Mouse (Mus musculus): Measurements from ENCODE around the gene Fis1. TPM values are rescaled to one million over a fixed set of nuclear protein-coding genes. Genes with fewer than 3 reads are reported as not detected.
"Not testable (repeated sequence)": the region's sequence is repeated elsewhere in the genome, so short reads cannot be mapped to it uniquely, and the experiment has no call there.

Fis1 gene
- polyA plus RNA-seq, 1 experiment from 2014 or later, result 251 TPM

GRCm38 (mm10) chr5:136936750-136937149 is 16.3 kb upstream of the Fis1 start:
- Histone ChIP-seq H3K4me3 (ENCODE audit: low read depth, low read length) (no peak overlapping the region), H3K4me2 (no peak overlapping the region), H3K4me1 (replicated peaks; ENCODE audit: control insufficient read depth, insufficient read depth, low read length) (no peaks in the 10 kb centered on the region), H3K27me3 (replicated peaks; ENCODE audit: control insufficient read depth, insufficient read depth, low read length) (no peaks in the 10 kb centered on the region), H3K36me3 (ENCODE audit: control insufficient read depth, insufficient read depth, low read length) (no peaks in the 10 kb centered on the region), H3K9me3 (ENCODE audit: control insufficient read depth, low read length) (no peaks in the 10 kb centered on the region), H3K9ac (ENCODE audit: low read depth, low read length) (no peak overlapping the region), H3K27ac (ENCODE audit: low read depth, low read length) (no peak overlapping the region)
- WGBS, result 84% methylated on average over 6 of the region's 6 CpGs
- DNase-seq (ENCODE audit: low spot score) (no peak), ATAC-seq (replicated peaks; ENCODE audit: low FRiP score) (no peak)

DNA sequence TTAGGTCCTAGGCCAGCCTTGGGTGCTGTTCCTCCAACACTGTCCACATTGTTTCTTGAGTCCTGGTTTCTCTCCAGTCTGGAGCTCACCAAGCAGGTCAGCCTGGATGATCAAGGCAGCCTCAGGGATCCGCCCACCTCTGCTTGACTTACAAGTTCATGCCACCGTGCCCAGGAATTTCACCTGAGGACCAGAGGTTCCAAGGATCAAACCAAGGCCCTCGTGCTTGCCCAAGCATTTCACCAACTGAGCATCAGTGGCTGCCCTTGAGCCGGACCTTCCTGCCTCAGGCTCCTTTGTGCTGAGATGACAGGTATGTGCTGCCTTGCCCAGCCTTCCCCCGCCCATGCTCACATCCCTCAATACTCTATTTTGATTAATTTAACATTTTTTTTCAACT is 15.5 kb upstream of the Fis1 start:
- WGBS, result 78% methylated on average over 5 of the region's 5 CpGs
- 0 out of 2 replicates have a peak, but pooled peaks cover 2% of the 10 kb centered on the region for H3K4me1 ChIP-seq (replicated peaks; ENCODE audit: control insufficient read depth, insufficient read depth, low read length)

DNA sequence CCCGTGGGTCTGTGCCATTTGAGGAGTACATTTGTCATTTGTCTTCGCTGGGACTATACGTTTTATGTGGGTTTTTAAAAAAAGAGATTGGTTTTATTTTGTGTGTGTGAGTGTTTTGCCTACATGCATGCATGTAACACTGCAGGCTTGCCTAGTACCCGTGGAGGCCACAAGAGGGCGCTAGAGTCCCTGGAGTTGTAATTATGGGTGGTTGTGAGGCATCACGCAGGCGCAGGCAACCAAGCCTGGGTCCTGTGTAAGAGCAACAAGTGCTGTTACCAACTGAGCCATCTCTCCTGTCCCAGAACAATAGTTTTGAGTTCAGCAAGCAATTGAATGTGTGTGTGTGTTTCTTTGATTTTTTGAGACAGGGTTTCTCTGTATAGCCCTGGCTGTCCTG is 13.8 kb upstream of the Fis1 start:
- Histone ChIP-seq H3K4me3 (ENCODE audit: low read depth, low read length) (no peak overlapping the region), H3K4me2 (no peak overlapping the region), H3K4me1 (replicated peaks; ENCODE audit: control insufficient read depth, insufficient read depth, low read length) (0 out of 2 replicates have a peak, but pooled peaks cover 2% of the 10 kb centered on the region), H3K36me3 (ENCODE audit: control insufficient read depth, insufficient read depth, low read length) (no peaks in the 10 kb centered on the region), H3K27ac (ENCODE audit: low read depth, low read length) (no peak overlapping the region), H3K9me3 (ENCODE audit: control insufficient read depth, low read length) (no peaks in the 10 kb centered on the region), H3K9ac (ENCODE audit: low read depth, low read length) (no peak overlapping the region), H3K27me3 (replicated peaks; ENCODE audit: control insufficient read depth, insufficient read depth, low read length) (no peaks in the 10 kb centered on the region)
- no peak for ATAC-seq (replicated peaks; ENCODE audit: low FRiP score)
- no peak for DNase-seq (ENCODE audit: low spot score)
- 57% methylated on average over 7 of the region's 7 CpGs for WGBS

More for the DNA sequence above, 15.5 kb upstream of the Fis1 start:
- Histone ChIP-seq H3K4me2 (no peak overlapping the region), H3K27ac (ENCODE audit: low read depth, low read length) (no peak overlapping the region), H3K4me3 (ENCODE audit: low read depth, low read length) (no peak overlapping the region), H3K27me3 (replicated peaks; ENCODE audit: control insufficient read depth, insufficient read depth, low read length) (no peaks in the 10 kb centered on the region), H3K9me3 (ENCODE audit: control insufficient read depth, low read length) (no peaks in the 10 kb centered on the region), H3K36me3 (ENCODE audit: control insufficient read depth, insufficient read depth, low read length) (no peaks in the 10 kb centered on the region), H3K9ac (ENCODE audit: low read depth, low read length) (no peak overlapping the region)
- no peak for ATAC-seq (replicated peaks; ENCODE audit: low FRiP score)
- DNase-seq (ENCODE audit: low spot score), result no peak

DNA sequence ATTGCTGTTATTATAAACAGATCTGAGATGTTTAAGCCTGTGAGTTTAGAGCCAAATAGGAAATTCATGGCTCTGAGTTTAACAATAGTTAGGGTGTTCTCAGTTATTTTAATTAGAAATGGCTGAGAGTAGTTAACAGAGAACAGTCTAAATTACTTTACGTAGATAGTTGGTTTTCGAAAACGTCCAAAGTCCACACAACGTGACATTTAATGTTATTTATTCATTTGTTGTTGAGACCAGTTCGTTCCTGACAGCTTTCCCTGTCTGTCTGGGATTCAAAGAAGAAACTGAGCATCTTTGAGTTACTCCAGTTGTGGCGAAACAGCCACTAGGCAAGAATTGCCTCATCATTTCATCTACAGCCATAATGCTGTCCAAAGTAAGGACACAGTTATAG is 13.0 kb upstream of the Fis1 start:
- not testable (repeated sequence) for DNase-seq (ENCODE audit: low spot score); H3K36me3 ChIP-seq (ENCODE audit: control insufficient read depth, insufficient read depth, low read length); H3K4me2 ChIP-seq; H3K27ac ChIP-seq (ENCODE audit: low read depth, low read length); H3K9me3 ChIP-seq (ENCODE audit: control insufficient read depth, low read length); H3K9ac ChIP-seq (ENCODE audit: low read depth, low read length); H3K4me3 ChIP-seq (ENCODE audit: low read depth, low read length); ATAC-seq (replicated peaks; ENCODE audit: low FRiP score); H3K27me3 ChIP-seq (replicated peaks; ENCODE audit: control insufficient read depth, insufficient read depth, low read length); H3K4me1 ChIP-seq (replicated peaks; ENCODE audit: control insufficient read depth, insufficient read depth, low read length)
- 80% methylated on average over 6 of the region's 6 CpGs for WGBS

- no peak overlapping the region for H3K9ac ChIP-seq (ENCODE audit: low read depth, low read length)
- ATAC-seq (replicated peaks; ENCODE audit: low FRiP score) (no peak), DNase-seq (ENCODE audit: low spot score) (no peak)
- WGBS, result 87% methylated on average over 12 of the region's 12 CpGs
- H3K27ac ChIP-seq (ENCODE audit: low read depth, low read length), result no peak overlapping the region
- H3K4me3 ChIP-seq (ENCODE audit: low read depth, low read length), result no peak overlapping the region
- H3K4me2 ChIP-seq, result no peak overlapping the region
- no peaks in the 10 kb centered on the region for H3K36me3 ChIP-seq (ENCODE audit: control insufficient read depth, insufficient read depth, low read length)
- no peaks in the 10 kb centered on the region for H3K9me3 ChIP-seq (ENCODE audit: control insufficient read depth, low read length)
- H3K27me3 ChIP-seq (replicated peaks; ENCODE audit: control insufficient read depth, insufficient read depth, low read length), result no peaks in the 10 kb centered on the region
- 0 out of 2 replicates have a peak, but pooled peaks cover 2% of the 10 kb centered on the region for H3K4me1 ChIP-seq (replicated peaks; ENCODE audit: control insufficient read depth, insufficient read depth, low read length)
Observed at GRCm38 (mm10) chr5:136940845-136941560, 12.1 kb upstream of the Fis1 start.

- 0 out of 2 replicates have a peak, but pooled peaks cover 2% of the 10 kb centered on the region for H3K4me1 ChIP-seq (replicated peaks; ENCODE audit: control insufficient read depth, insufficient read depth, low read length)
- DNase-seq (ENCODE audit: low spot score) (no peak), ATAC-seq (replicated peaks; ENCODE audit: low FRiP score) (no peak)
- H3K36me3 ChIP-seq (ENCODE audit: control insufficient read depth, insufficient read depth, low read length), result no peaks in the 10 kb centered on the region
- H3K9ac ChIP-seq (ENCODE audit: low read depth, low read length), result no peak overlapping the region
- no peak overlapping the region for H3K4me2 ChIP-seq
- H3K27ac ChIP-seq (ENCODE audit: low read depth, low read length), result no peak overlapping the region
- 72% methylated on average over 3 of the region's 3 CpGs for WGBS
- H3K27me3 ChIP-seq (replicated peaks; ENCODE audit: control insufficient read depth, insufficient read depth, low read length), result no peaks in the 10 kb centered on the region
- no peak overlapping the region for H3K4me3 ChIP-seq (ENCODE audit: low read depth, low read length)
- H3K9me3 ChIP-seq (ENCODE audit: control insufficient read depth, low read length), result no peaks in the 10 kb centered on the region
Observed at GRCm38 (mm10) chr5:136942781-136943180, 10.3 kb upstream of the Fis1 start.

DNA sequence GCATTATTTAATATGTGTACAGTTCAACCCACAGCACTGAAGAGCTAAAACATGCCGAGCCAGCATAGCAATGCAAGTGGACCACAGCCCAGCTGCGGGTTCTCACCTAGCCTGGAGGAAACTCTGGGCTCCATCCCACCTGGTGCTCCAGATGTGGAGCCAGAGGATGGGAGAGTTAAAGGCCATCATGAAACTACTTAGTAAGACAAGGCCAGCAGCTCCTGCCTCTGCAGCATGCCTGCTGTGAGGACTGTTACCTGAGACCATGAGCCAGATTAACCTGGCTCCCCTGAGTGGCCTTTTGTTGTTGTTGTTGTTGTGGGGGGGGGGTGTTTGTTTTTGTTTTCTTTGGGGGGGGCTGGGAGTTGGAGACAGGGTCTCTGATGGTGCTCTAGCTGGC is 9.7 kb upstream of the Fis1 start:
- Histone ChIP-seq H3K9me3 (ENCODE audit: control insufficient read depth, low read length) (no peaks in the 10 kb centered on the region), H3K4me2 (no peak overlapping the region), H3K36me3 (ENCODE audit: control insufficient read depth, insufficient read depth, low read length) (no peaks in the 10 kb centered on the region), H3K4me1 (replicated peaks; ENCODE audit: control insufficient read depth, insufficient read depth, low read length) (0 out of 2 replicates have a peak, but pooled peaks cover 2% of the 10 kb centered on the region), H3K27me3 (replicated peaks; ENCODE audit: control insufficient read depth, insufficient read depth, low read length) (no peaks in the 10 kb centered on the region), H3K4me3 (ENCODE audit: low read depth, low read length) (no peak overlapping the region), H3K27ac (ENCODE audit: low read depth, low read length) (no peak overlapping the region), H3K9ac (ENCODE audit: low read depth, low read length) (no peak overlapping the region)
- WGBS, result 75% methylated on average over 2 of the region's 2 CpGs
- ATAC-seq (replicated peaks; ENCODE audit: low FRiP score), result no peak
- no peak for DNase-seq (ENCODE audit: low spot score)

DNA sequence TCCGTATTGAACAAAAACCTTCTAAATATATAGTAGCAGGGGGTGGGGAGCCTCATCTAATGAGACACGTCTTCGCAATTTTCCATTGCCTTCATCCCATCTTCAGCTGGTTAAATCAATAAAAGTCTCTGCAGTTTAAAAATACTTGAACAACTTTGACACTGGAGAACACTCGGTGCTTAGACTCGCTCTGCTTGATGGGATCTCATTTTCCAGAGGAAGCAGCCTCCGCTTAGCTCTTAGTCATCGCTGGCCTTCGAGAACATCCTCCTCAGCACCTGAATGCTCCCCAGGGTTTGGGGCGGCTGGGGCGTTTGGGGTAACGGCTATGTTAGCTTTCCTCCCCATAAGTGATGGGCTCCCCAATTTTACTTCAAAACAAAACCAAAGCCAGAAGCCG is 8.0 kb upstream of the Fis1 start:
- 75% methylated on average over 12 of the region's 12 CpGs for WGBS
- ATAC-seq (replicated peaks; ENCODE audit: low FRiP score), result no peak

GRCm38 (mm10) chr5:136947874-136948273 is 5.2 kb upstream of the Fis1 start:
- DNase-seq (ENCODE audit: low spot score) (no peak), ATAC-seq (replicated peaks; ENCODE audit: low FRiP score) (no peak)
- Histone ChIP-seq H3K9ac (ENCODE audit: low read depth, low read length) (no peak overlapping the region), H3K4me3 (ENCODE audit: low read depth, low read length) (no peak overlapping the region), H3K9me3 (ENCODE audit: control insufficient read depth, low read length) (no peaks in the 10 kb centered on the region), H3K36me3 (ENCODE audit: control insufficient read depth, insufficient read depth, low read length) (no peaks in the 10 kb centered on the region), H3K4me1 (replicated peaks; ENCODE audit: control insufficient read depth, insufficient read depth, low read length) (no peaks in the 10 kb centered on the region), H3K4me2 (no peak overlapping the region), H3K27me3 (replicated peaks; ENCODE audit: control insufficient read depth, insufficient read depth, low read length) (no peaks in the 10 kb centered on the region), H3K27ac (ENCODE audit: low read depth, low read length) (no peak overlapping the region)

More for the DNA sequence above, 8.0 kb upstream of the Fis1 start:
- Histone ChIP-seq H3K4me2 (no peak overlapping the region), H3K36me3 (ENCODE audit: control insufficient read depth, insufficient read depth, low read length) (no peaks in the 10 kb centered on the region), H3K4me1 (replicated peaks; ENCODE audit: control insufficient read depth, insufficient read depth, low read length) (0 out of 2 replicates have a peak, but pooled peaks cover 2% of the 10 kb centered on the region), H3K4me3 (ENCODE audit: low read depth, low read length) (no peak overlapping the region), H3K27me3 (replicated peaks; ENCODE audit: control insufficient read depth, insufficient read depth, low read length) (no peaks in the 10 kb centered on the region), H3K27ac (ENCODE audit: low read depth, low read length) (no peak overlapping the region), H3K9ac (ENCODE audit: low read depth, low read length) (no peak overlapping the region), H3K9me3 (ENCODE audit: control insufficient read depth, low read length) (no peaks in the 10 kb centered on the region)
- no peak for DNase-seq (ENCODE audit: low spot score)
